Mouse (Mus musculus): ENCODE measurements around the gene Dglucy.

DNA sequence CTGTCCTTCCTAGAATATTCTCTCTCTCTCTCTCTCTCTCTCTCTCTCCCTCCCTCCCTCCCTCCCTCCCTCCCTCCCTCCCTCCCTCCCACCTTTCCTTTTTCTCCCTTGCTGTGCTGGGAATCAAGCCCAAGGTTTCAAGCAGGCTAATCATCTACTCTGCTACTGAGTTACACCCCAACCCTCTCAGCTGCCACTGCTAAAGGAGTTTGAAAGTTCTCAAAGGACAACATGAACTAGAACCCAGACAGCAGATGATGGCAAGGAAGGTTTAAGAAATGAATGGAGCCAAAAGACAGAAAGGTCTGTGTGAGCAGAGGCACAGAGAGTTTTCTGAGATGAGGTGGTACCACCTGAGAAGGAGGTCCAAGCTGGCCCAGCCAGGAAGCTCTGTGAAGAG, 3.6 kb upstream of the Dglucy start:
- TF ChIP-seq ZNF384 (IDR thresholded peaks at IDR 0.05; ENCODE audit: low read depth, low read length) (no peak), HCFC1 (IDR thresholded peaks at IDR 0.05; ENCODE audit: borderline replicate concordance, insufficient read depth, low read length) (no peak), MAFK (IDR thresholded peaks at IDR 0.05; ENCODE audit: insufficient read depth, low read depth, low read length) (no peak)
